Mouse (Mus musculus) liver, postnatal 0 days (tissue): ENCODE measurements at regions not wholly inside any gene's neighbourhood (a gene's known extent, or its start where the extent isn't known, plus 50 kb on each side); places are given as distances from the start of the nearest gene placed in this dataset.

Experiments used
- CTCF ChIP-seq: sonication (generic); IDR thresholded peaks from 2 replicates; pipeline ENCODE4 v1.5.1; 2016; ENCODE audit warnings: antibody characterized with exemption, low read depth
- EP300 ChIP-seq: IDR thresholded peaks from 2 replicates; pipeline ENCODE4 v1.6.1; 2016; ENCODE audit warnings: antibody characterized with exemption, low read depth, mild to moderate bottlenecking

DNA sequence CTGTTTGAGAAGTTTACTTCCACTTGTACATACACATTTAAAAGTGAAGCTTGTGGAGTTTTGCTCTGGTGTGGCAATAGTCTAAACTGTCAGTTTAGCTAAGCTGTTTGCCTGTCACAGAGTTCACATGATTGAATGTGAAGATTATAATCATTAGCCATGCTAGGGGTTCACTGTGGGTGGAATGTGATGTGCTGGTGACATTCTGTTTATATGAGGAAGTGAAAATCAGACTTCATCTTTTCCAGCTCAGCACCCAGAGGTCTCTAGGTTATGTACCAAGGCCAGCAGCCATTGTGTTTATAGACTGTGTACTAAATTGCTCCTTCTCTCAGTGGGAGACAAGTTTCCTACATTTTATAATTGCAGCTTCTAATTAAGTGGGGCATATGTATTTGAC, 1014.4 kb upstream of the Slc10a2 start:
- TF ChIP-seq CTCF (no peak), EP300 (no peak)
